Comparison of ENCODE assay signal across 27 mouse cellular contexts in genomic region chr7:63885025-63885424, GRCm38 (mm10). TPM values are rescaled to one million over a fixed set of nuclear protein-coding genes. Genes with fewer than 3 reads are reported as not detected.
DNase-seq lines count a peak whose midpoint lies in the region; ATAC-seq and TF ChIP-seq lines count a peak whose summit lies in the region.
"Had no signal": no experiment of that assay in that cellular context is flagged by ENCODE, and none has a peak within 500 bp of the region (broad histone marks: within the 10 kb centered on the region; RNA-seq: fewer than 3 reads in every experiment).

No protein-coding gene starts in this region.

- H3K36me3 ChIP-seq in heart, embryonic 15.5 days: peaks cover 2% of the 10 kb centered on the region
- peaks cover 2% of the 10 kb centered on the region for H3K36me3 ChIP-seq in lung, embryonic 16.5 days (ENCODE audit: control insufficient read depth, insufficient read depth, low read length)

- peaks cover 31% of the 10 kb centered on the region for H3K4me1 ChIP-seq in heart, embryonic 15.5 days (replicated peaks)
- peaks cover 10% of the 10 kb centered on the region; the same call in 1 of the 2 replicates for H3K4me1 ChIP-seq in lung, embryonic 16.5 days (replicated peaks; ENCODE audit: control insufficient read depth, insufficient read depth, low read length)
- H3K4me1 ChIP-seq in lung, adult 2 months (ENCODE audit: control insufficient read depth, insufficient read depth, low read length): peaks cover 23% of the 10 kb centered on the region
- peaks cover 39% of the 10 kb centered on the region for H3K4me1 ChIP-seq in brown adipose tissue, adult 24 weeks (ENCODE audit: control insufficient read depth, insufficient read depth, insufficient read length, low read length)

- H3K4me3 ChIP-seq in gastrocnemius, adult 2 months: no peak overlapping the region
- H3K4me3 ChIP-seq in heart, embryonic 15.5 days: no peak overlapping the region
- H3K4me3 ChIP-seq in lung, embryonic 16.5 days (ENCODE audit: low read length): no peak overlapping the region
- no peak overlapping the region for H3K4me3 ChIP-seq in lung, adult 2 months (replicated peaks; ENCODE audit: extremely low read depth, low read depth, low read length)
- H3K4me3 ChIP-seq in brown adipose tissue, adult 24 weeks (ENCODE audit: insufficient read depth, low read depth, low read length): no peak overlapping the region
- H3K4me3 ChIP-seq: forebrain, embryonic 10.5 days; forebrain, embryonic 13.5 days had no signal

- H3K27me3 ChIP-seq in heart, embryonic 15.5 days: no peaks in the 10 kb centered on the region
- H3K27me3 ChIP-seq in lung, embryonic 16.5 days (ENCODE audit: control insufficient read depth, insufficient read depth, low read depth, low read length): no peaks in the 10 kb centered on the region
- H3K27me3 ChIP-seq: forebrain, embryonic 13.5 days had no signal

- no peak for ATAC-seq in heart, embryonic 15.5 days (replicated peaks; ENCODE audit: insufficient number of reproducible peaks, insufficient read depth, low FRiP score, low read depth)
- peak; percentile 56 for ATAC-seq in lung, embryonic 16.5 days (ENCODE audit: low read depth)
- ATAC-seq: activated CD4-positive, CD25-positive, alpha-beta regulatory T cell, adult 4 months; forebrain, embryonic 13.5 days; forebrain, embryonic 16.5 days; hindbrain, postnatal 0 days; inflammation-experienced regulatory T-cells, adult 6 months; intestine, embryonic 16.5 days had no signal

- H3K9ac ChIP-seq in heart, embryonic 15.5 days: no peak overlapping the region
- H3K9ac ChIP-seq in lung, embryonic 16.5 days (ENCODE audit: low read length): no peak overlapping the region
- H3K9ac ChIP-seq: forebrain, embryonic 13.5 days; hindbrain, embryonic 14.5 days had no signal

- WGBS in heart, embryonic 15.5 days: 75% methylated on average over 7 of the region's 7 CpGs
- WGBS in lung, embryonic 16.5 days: 66% methylated on average over 7 of the region's 7 CpGs
- 45% methylated on average over 7 of the region's 7 CpGs for WGBS in lung, adult 2 months

- H3K27ac ChIP-seq in gastrocnemius, adult 2 months: peak overlapping the region; percentile 84
- H3K27ac ChIP-seq in heart, embryonic 15.5 days: 0 out of 2 replicates have a peak overlapping the region, but pooled peaks have one; percentile 2
- H3K27ac ChIP-seq in lung, embryonic 16.5 days (ENCODE audit: low read length): no peak overlapping the region
- peak overlapping the region; percentile 49 for H3K27ac ChIP-seq in brown adipose tissue, adult 24 weeks (replicated peaks; ENCODE audit: low read depth, low read length)
- H3K27ac ChIP-seq: forebrain, embryonic 10.5 days; forebrain, embryonic 13.5 days; hindbrain, embryonic 14.5 days; hindbrain, postnatal 0 days had no signal

- DNase-seq in gastrocnemius, adult 2 months: no peak
- no peak for DNase-seq in gastrocnemius, adult 8-10 months (ENCODE audit: low spot score in 2 of 2)
- DNase-seq in heart, adult 18-20 months: no peak
- no peak for DNase-seq in lung, adult 2 months
- DNase-seq: adrenal gland, adult 8-10 months; adrenal gland, postnatal 25 days; cerebellum, adult 18-20 months; cerebellum, adult 9-10 months; gastrocnemius, postnatal 25 days; heart, postnatal 4 days had no signal

- TF ChIP-seq POLR2A in lung, adult 2 months (IDR thresholded peaks at IDR 0.05; ENCODE audit: borderline replicate concordance, extremely low read depth, low read depth, low read length): no peak

- H3K4me2 ChIP-seq in heart, embryonic 15.5 days: no peak overlapping the region
- H3K4me2 ChIP-seq in lung, embryonic 16.5 days (ENCODE audit: low read depth, low read length): no peak overlapping the region
- H3K4me2 ChIP-seq: forebrain, embryonic 13.5 days; hindbrain, embryonic 14.5 days had no signal

- no peaks in the 10 kb centered on the region for H3K9me3 ChIP-seq in heart, embryonic 15.5 days (replicated peaks)
- no peaks in the 10 kb centered on the region for H3K9me3 ChIP-seq in lung, embryonic 16.5 days (ENCODE audit: control insufficient read depth, low read length)
- H3K9me3 ChIP-seq: forebrain, embryonic 10.5 days; forebrain, embryonic 13.5 days had no signal

- TF ChIP-seq CTCF in gastrocnemius, adult 2 months (IDR thresholded peaks at IDR 0.05): no peak
- no peak for TF ChIP-seq CTCF in lung, adult 2 months (IDR thresholded peaks at IDR 0.05; ENCODE audit: insufficient read depth, low read length)

- intact Hi-C loops in gastrocnemius, adult 2 months (cut with DNase I): no loop called here

RNA-seq across cellular contexts. Expression of gene E030018B13Rik, which starts 31.6 kb away (rescaled TPM):
- total RNA-seq in gastrocnemius, adult 2 months (2021): under 1 TPM in 1 of 2 experiments, not detected in 1; 0.22 TPM
- not detected for total RNA-seq in gastrocnemius, adult 8-10 months (2022)
- polyA plus RNA-seq in heart, embryonic 15.5 days (2015; fragmentation: Nextera tagmentation; extraction: Ambion mirVana): 0.14 and 0.20 TPM in 2 replicates
- total RNA-seq in heart, adult 18-20 months (2021): not detected
- not detected in 2 replicates for polyA plus RNA-seq in lung, embryonic 16.5 days (2015; fragmentation: Nextera tagmentation; extraction: Ambion mirVana)
- polyA plus RNA-seq in lung, adult 2 months (2012; rRNA removed): not detected in 2 replicates
- polyA plus RNA-seq in brown adipose tissue, adult 24 weeks (2012; ENCODE audit: insufficient read depth, insufficient read length, missing spikeins): not detected in 2 replicates
- total RNA-seq: adrenal gland, postnatal 25 days; ES-E14; gastrocnemius, adult 18-20 months; gastrocnemius, postnatal 25 days; heart, postnatal 4 days; hindbrain, postnatal 0 days had no signal
- polyA plus RNA-seq: brain, embryonic 14.5 days; embryonic facial prominence, embryonic 11.5 days; embryonic facial prominence, embryonic 14.5 days; forebrain, embryonic 10.5 days; heart, embryonic 14.5 days; hindbrain, embryonic 14.5 days; hindbrain, postnatal 0 days; intestine, embryonic 16.5 days had no signal

RNA-seq across cellular contexts. Expression of gene Klf13, which starts 53.7 kb away (rescaled TPM):
- 10 to 100 TPM; 56.6 to 59.6 TPM for total RNA-seq in gastrocnemius, adult 2 months (2021)
- 10 to 100 TPM; 35.8 to 65.5 (median 41.6) TPM for total RNA-seq in gastrocnemius, adult 8-10 months (2022)
- 23.4 and 25.6 TPM in 2 replicates for polyA plus RNA-seq in heart, embryonic 15.5 days (2015; fragmentation: Nextera tagmentation; extraction: Ambion mirVana)
- 10 to 100 TPM; 42.9 to 59.3 TPM for total RNA-seq in heart, adult 18-20 months (2021)
- 39.0 and 40.1 TPM in 2 replicates for polyA plus RNA-seq in lung, embryonic 16.5 days (2015; fragmentation: Nextera tagmentation; extraction: Ambion mirVana)
- 88.4 and 109 TPM in 2 replicates for polyA plus RNA-seq in lung, adult 2 months (2012; rRNA removed)
- polyA plus RNA-seq in brown adipose tissue, adult 24 weeks (2012; ENCODE audit: insufficient read depth, insufficient read length, missing spikeins): 13.6 and 24.0 TPM in 2 replicates
